In genomic region chr15:102510590-102511284, GRCm38 (mm10) we compare ENCODE assay signal across 7 mouse cellular contexts. TPM values are rescaled to one million over a fixed set of nuclear protein-coding genes. Genes with fewer than 3 reads are reported as not detected.
DNase-seq lines count a peak whose midpoint lies in the region; ATAC-seq and TF ChIP-seq lines count a peak whose summit lies in the region.

No protein-coding gene starts in this region.

- peak; percentile 90 for ATAC-seq in embryonic facial prominence, embryonic 11.5 days (replicated peaks; ENCODE audit: insufficient number of reproducible peaks, low FRiP score, low TSS enrichment, low read depth)
- peak; percentile 95 for ATAC-seq in midbrain, embryonic 12.5 days (ENCODE audit: low FRiP score, low read depth)

- TF ChIP-seq CTCF in small intestine, adult 2 months (IDR thresholded peaks at IDR 0.05; ENCODE audit: extremely low read depth, insufficient read length, insufficient replicate concordance, low read depth, low read length) = no peak

- H3K4me1 ChIP-seq in embryonic facial prominence, embryonic 11.5 days (ENCODE audit: control insufficient read depth, insufficient read depth, low read length) = peaks cover 8% of the 10 kb centered on the region
- H3K4me1 ChIP-seq in limb, embryonic 10.5 days = peaks cover 45% of the 10 kb centered on the region
- peaks cover 58% of the 10 kb centered on the region for H3K4me1 ChIP-seq in midbrain, embryonic 12.5 days
- peaks cover 8% of the 10 kb centered on the region for H3K4me1 ChIP-seq in small intestine, adult 2 months (ENCODE audit: control insufficient read depth, insufficient read depth, insufficient read length, low read length)

- no peaks in the 10 kb centered on the region for H3K36me3 ChIP-seq in embryonic facial prominence, embryonic 11.5 days (replicated peaks; ENCODE audit: control insufficient read depth, insufficient read depth, low read depth, low read length)
- peaks cover 25% of the 10 kb centered on the region for H3K36me3 ChIP-seq in limb, embryonic 10.5 days
- H3K36me3 ChIP-seq in midbrain, embryonic 12.5 days = peaks cover 9% of the 10 kb centered on the region; the same call in 1 of the 2 replicates
- H3K36me3 ChIP-seq in small intestine, adult 2 months (ENCODE audit: control insufficient read depth, insufficient read depth, low read length) = no peaks in the 10 kb centered on the region

- no peak for TF ChIP-seq POLR2A in small intestine, adult 2 months (IDR thresholded peaks at IDR 0.05; ENCODE audit: low read depth, low read length)

- peak overlapping the region; percentile 68 for H3K9ac ChIP-seq in embryonic facial prominence, embryonic 11.5 days (replicated peaks; ENCODE audit: low read length)
- H3K9ac ChIP-seq in midbrain, embryonic 12.5 days (replicated peaks) = peak overlapping the region; percentile 67

- peak; percentile 90 for DNase-seq in adrenal gland, postnatal 25 days
- DNase-seq in embryonic facial prominence, embryonic 11.5 days (ENCODE audit: low spot score) = peak; percentile 96
- peak; percentile 99 for DNase-seq in heart, adult 11 months
- DNase-seq in kidney, adult 11 months = peak; percentile 86
- DNase-seq in limb, embryonic 10.5 days (ENCODE audit: low spot score) = peak; percentile 98

- H3K27ac ChIP-seq in embryonic facial prominence, embryonic 11.5 days (replicated peaks; ENCODE audit: low read depth, low read length) = peak overlapping the region; percentile 67
- peak overlapping the region; percentile 84 for H3K27ac ChIP-seq in limb, embryonic 10.5 days
- peak overlapping the region; percentile 92 for H3K27ac ChIP-seq in midbrain, embryonic 12.5 days (replicated peaks)
- no peak overlapping the region for H3K27ac ChIP-seq in small intestine, adult 2 months (ENCODE audit: insufficient read depth, low read depth, low read length)

- H3K4me2 ChIP-seq in embryonic facial prominence, embryonic 11.5 days (ENCODE audit: low read depth, low read length) = peak overlapping the region; percentile 81
- H3K4me2 ChIP-seq in midbrain, embryonic 12.5 days (replicated peaks) = peak overlapping the region; percentile 71

- no peaks in the 10 kb centered on the region for H3K9me3 ChIP-seq in embryonic facial prominence, embryonic 11.5 days (replicated peaks; ENCODE audit: control insufficient read depth, low read length)
- H3K9me3 ChIP-seq in limb, embryonic 10.5 days (replicated peaks) = no peaks in the 10 kb centered on the region
- H3K9me3 ChIP-seq in midbrain, embryonic 12.5 days = no peaks in the 10 kb centered on the region

- WGBS in embryonic facial prominence, embryonic 11.5 days = 3% methylated on average over 34 of the region's 34 CpGs
- 4% methylated on average over 34 of the region's 34 CpGs for WGBS in limb, embryonic 10.5 days
- 4% methylated on average over 34 of the region's 34 CpGs for WGBS in midbrain, embryonic 12.5 days
- WGBS in small intestine, adult 2 months = 4% methylated on average over 34 of the region's 34 CpGs

- H3K27me3 ChIP-seq in embryonic facial prominence, embryonic 11.5 days (ENCODE audit: control insufficient read depth, insufficient read depth, low read length) = no peaks in the 10 kb centered on the region
- no peaks in the 10 kb centered on the region for H3K27me3 ChIP-seq in limb, embryonic 10.5 days (ENCODE audit: low read depth, poor library complexity, severe bottlenecking)
- no peaks in the 10 kb centered on the region for H3K27me3 ChIP-seq in midbrain, embryonic 12.5 days
- no peaks in the 10 kb centered on the region for H3K27me3 ChIP-seq in small intestine, adult 2 months (ENCODE audit: control insufficient read depth, insufficient read depth, low read length)

- H3K4me3 ChIP-seq in embryonic facial prominence, embryonic 11.5 days (ENCODE audit: low read depth, low read length) = peak overlapping the region; percentile 57
- H3K4me3 ChIP-seq in limb, embryonic 10.5 days = peak overlapping the region; percentile 64
- H3K4me3 ChIP-seq in midbrain, embryonic 12.5 days = peak overlapping the region; percentile 54
- H3K4me3 ChIP-seq in small intestine, adult 2 months (ENCODE audit: low read depth, low read length) = peak overlapping the region; percentile 93

RNA-seq across cellular contexts. Expression of gene Map3k12, which starts 6.1 kb away (rescaled TPM):
- total RNA-seq in adrenal gland, postnatal 25 days (2021) = 8.1 and 12.0 TPM in 2 replicates
- 13.4 and 15.4 TPM in 2 replicates for polyA plus RNA-seq in embryonic facial prominence, embryonic 11.5 days (2014; fragmentation: Nextera tagmentation; extraction: Ambion mirVana)
- polyA plus RNA-seq in limb, embryonic 10.5 days (2016; fragmentation: Nextera tagmentation; extraction: Ambion mirVana) = 23.8 and 27.7 TPM in 2 replicates
- 46.1 and 50.6 TPM in 2 replicates for polyA plus RNA-seq in midbrain, embryonic 12.5 days (2016; fragmentation: Nextera tagmentation; extraction: Ambion mirVana)
- 1.4 and 2.1 TPM in 2 replicates for polyA plus RNA-seq in small intestine, adult 2 months (2012; rRNA removed)

RNA-seq across cellular contexts. Expression of gene Gm10337, which starts 7.2 kb away (rescaled TPM):
- not detected in 2 replicates for total RNA-seq in adrenal gland, postnatal 25 days (2021)
- 3.4 TPM in 1 of 2 replicates, not detected in the other for polyA plus RNA-seq in embryonic facial prominence, embryonic 11.5 days (2014; fragmentation: Nextera tagmentation; extraction: Ambion mirVana)
- 3.8 and 4.8 TPM in 2 replicates for polyA plus RNA-seq in limb, embryonic 10.5 days (2016; fragmentation: Nextera tagmentation; extraction: Ambion mirVana)
- 4.6 and 9.6 TPM in 2 replicates for polyA plus RNA-seq in midbrain, embryonic 12.5 days (2016; fragmentation: Nextera tagmentation; extraction: Ambion mirVana)
- not detected in 2 replicates for polyA plus RNA-seq in small intestine, adult 2 months (2012; rRNA removed)

RNA-seq across cellular contexts. Expression of gene Tarbp2, which starts 7.3 kb away (rescaled TPM):
- total RNA-seq in adrenal gland, postnatal 25 days (2021) = 42.4 and 48.9 TPM in 2 replicates
- polyA plus RNA-seq in embryonic facial prominence, embryonic 11.5 days (2014; fragmentation: Nextera tagmentation; extraction: Ambion mirVana) = 92.0 and 92.7 TPM in 2 replicates
- polyA plus RNA-seq in limb, embryonic 10.5 days (2016; fragmentation: Nextera tagmentation; extraction: Ambion mirVana) = 143 and 150 TPM in 2 replicates
- polyA plus RNA-seq in midbrain, embryonic 12.5 days (2016; fragmentation: Nextera tagmentation; extraction: Ambion mirVana) = 106 and 107 TPM in 2 replicates
- polyA plus RNA-seq in small intestine, adult 2 months (2012; rRNA removed) = 43.2 and 71.1 TPM in 2 replicates

RNA-seq across cellular contexts. Expression of gene Npff, which starts 14.0 kb away (rescaled TPM):
- 3.4 and 6.6 TPM in 2 replicates for total RNA-seq in adrenal gland, postnatal 25 days (2021)
- polyA plus RNA-seq in embryonic facial prominence, embryonic 11.5 days (2014; fragmentation: Nextera tagmentation; extraction: Ambion mirVana) = 0.52 and 0.66 TPM in 2 replicates
- 1.7 and 1.8 TPM in 2 replicates for polyA plus RNA-seq in limb, embryonic 10.5 days (2016; fragmentation: Nextera tagmentation; extraction: Ambion mirVana)
- 2.5 and 3.1 TPM in 2 replicates for polyA plus RNA-seq in midbrain, embryonic 12.5 days (2016; fragmentation: Nextera tagmentation; extraction: Ambion mirVana)
- 2.3 and 2.7 TPM in 2 replicates for polyA plus RNA-seq in small intestine, adult 2 months (2012; rRNA removed)

RNA-seq across cellular contexts. Expression of gene Pcbp2, which starts 40.4 kb away (rescaled TPM):
- 747 and 809 TPM in 2 replicates for total RNA-seq in adrenal gland, postnatal 25 days (2021)
- 288 and 290 TPM in 2 replicates for polyA plus RNA-seq in embryonic facial prominence, embryonic 11.5 days (2014; fragmentation: Nextera tagmentation; extraction: Ambion mirVana)
- polyA plus RNA-seq in limb, embryonic 10.5 days (2016; fragmentation: Nextera tagmentation; extraction: Ambion mirVana) = 230 and 235 TPM in 2 replicates
- 168 and 186 TPM in 2 replicates for polyA plus RNA-seq in midbrain, embryonic 12.5 days (2016; fragmentation: Nextera tagmentation; extraction: Ambion mirVana)
- 215 and 442 TPM in 2 replicates for polyA plus RNA-seq in small intestine, adult 2 months (2012; rRNA removed)
